Mouse (Mus musculus): ENCODE results near the gene Prtg. TPM values are rescaled to one million over a fixed set of nuclear protein-coding genes. Genes with fewer than 3 reads are reported as not detected.

Prtg gene
- polyA plus RNA-seq, 1 experiment, result not detected

- TF ChIP-seq POLR2A (IDR thresholded peaks at IDR 0.05; ENCODE audit: borderline replicate concordance, low read depth, low read length) (no peak), CTCF (IDR thresholded peaks at IDR 0.05; ENCODE audit: low read depth, low read length) (no peak)
- H3K4me1 ChIP-seq (ENCODE audit: control insufficient read depth, insufficient read depth, low read length), result no peaks in the 10 kb centered on the region; the same call in 1 of the 2 replicates
- no peak overlapping the region for H3K27ac ChIP-seq (ENCODE audit: insufficient read depth, low read depth, low read length)
- H3K4me3 ChIP-seq (ENCODE audit: insufficient read depth, low read length), result no peak overlapping the region
Measured at GRCm38 (mm10) chr9:72782121-72782520, 24.6 kb upstream of the Prtg start.

GRCm38 (mm10) chr9:72787732-72788131 is 18.9 kb upstream of the Prtg start:
- peaks cover 27% of the 10 kb centered on the region for H3K4me1 ChIP-seq (ENCODE audit: control insufficient read depth, insufficient read depth, low read length)

GRCm38 (mm10) chr9:72790530-72791212 is 16.0 kb upstream of the Prtg start:
- Histone ChIP-seq H3K4me3 (ENCODE audit: insufficient read depth, low read length) (no peak overlapping the region), H3K27ac (ENCODE audit: insufficient read depth, low read depth, low read length) (no peak overlapping the region), H3K4me1 (ENCODE audit: control insufficient read depth, insufficient read depth, low read length) (peaks cover 30% of the 10 kb centered on the region)
- no peak for TF ChIP-seq CTCF (IDR thresholded peaks at IDR 0.05; ENCODE audit: low read depth, low read length)

More at GRCm38 (mm10) chr9:72787732-72788131, 18.9 kb upstream of the Prtg start:
- no peak for TF ChIP-seq POLR2A (IDR thresholded peaks at IDR 0.05; ENCODE audit: borderline replicate concordance, low read depth, low read length)
- TF ChIP-seq CTCF (IDR thresholded peaks at IDR 0.05; ENCODE audit: low read depth, low read length), result no peak
- Histone ChIP-seq H3K4me3 (ENCODE audit: insufficient read depth, low read length) (no peak overlapping the region), H3K27ac (ENCODE audit: insufficient read depth, low read depth, low read length) (no peak overlapping the region)

GRCm38 (mm10) chr9:72791213-72791582 is 15.5 kb upstream of the Prtg start:
- Histone ChIP-seq H3K4me3 (ENCODE audit: insufficient read depth, low read length) (no peak overlapping the region), H3K4me1 (ENCODE audit: control insufficient read depth, insufficient read depth, low read length) (peaks cover 35% of the 10 kb centered on the region), H3K27ac (ENCODE audit: insufficient read depth, low read depth, low read length) (peak overlapping the region; percentile 53)
- TF ChIP-seq CTCF (IDR thresholded peaks at IDR 0.05; ENCODE audit: low read depth, low read length), result no peak
- no peak for TF ChIP-seq POLR2A (IDR thresholded peaks at IDR 0.05; ENCODE audit: borderline replicate concordance, low read depth, low read length)

GRCm38 (mm10) chr9:72791681-72792080 is 15.0 kb upstream of the Prtg start:
- peak overlapping the region; percentile 69 for H3K27ac ChIP-seq (ENCODE audit: insufficient read depth, low read depth, low read length)
- peak overlapping the region; percentile 5; the same call in 1 of the 2 replicates for H3K4me3 ChIP-seq (ENCODE audit: insufficient read depth, low read length)

GRCm38 (mm10) chr9:72795243-72795642 is 11.4 kb upstream of the Prtg start:
- Histone ChIP-seq H3K27ac (ENCODE audit: insufficient read depth, low read depth, low read length) (no peak overlapping the region), H3K4me1 (ENCODE audit: control insufficient read depth, insufficient read depth, low read length) (peaks cover 35% of the 10 kb centered on the region), H3K4me3 (ENCODE audit: insufficient read depth, low read length) (no peak overlapping the region)
- TF ChIP-seq CTCF (IDR thresholded peaks at IDR 0.05; ENCODE audit: low read depth, low read length) (no peak), POLR2A (IDR thresholded peaks at IDR 0.05; ENCODE audit: borderline replicate concordance, low read depth, low read length) (no peak)

More at GRCm38 (mm10) chr9:72791681-72792080, 15.0 kb upstream of the Prtg start:
- TF ChIP-seq CTCF (IDR thresholded peaks at IDR 0.05; ENCODE audit: low read depth, low read length) (no peak), POLR2A (IDR thresholded peaks at IDR 0.05; ENCODE audit: borderline replicate concordance, low read depth, low read length) (no peak)
- H3K4me1 ChIP-seq (ENCODE audit: control insufficient read depth, insufficient read depth, low read length), result peaks cover 38% of the 10 kb centered on the region

GRCm38 (mm10) chr9:72797136-72797621 is 9.5 kb upstream of the Prtg start:
- Histone ChIP-seq H3K4me1 (ENCODE audit: control insufficient read depth, insufficient read depth, low read length) (peaks cover 20% of the 10 kb centered on the region), H3K4me3 (ENCODE audit: insufficient read depth, low read length) (peak overlapping the region; percentile 41), H3K27ac (ENCODE audit: insufficient read depth, low read depth, low read length) (peak overlapping the region; percentile 51)
- no peak for TF ChIP-seq CTCF (IDR thresholded peaks at IDR 0.05; ENCODE audit: low read depth, low read length)
- TF ChIP-seq POLR2A (IDR thresholded peaks at IDR 0.05; ENCODE audit: borderline replicate concordance, low read depth, low read length), result no peak

GRCm38 (mm10) chr9:72803280-72803679 is 3.4 kb upstream of the Prtg start:
- TF ChIP-seq CTCF (IDR thresholded peaks at IDR 0.05; ENCODE audit: low read depth, low read length), result no peak
- no peak for TF ChIP-seq POLR2A (IDR thresholded peaks at IDR 0.05; ENCODE audit: borderline replicate concordance, low read depth, low read length)
- H3K4me1 ChIP-seq (ENCODE audit: control insufficient read depth, insufficient read depth, low read length), result no peaks in the 10 kb centered on the region; the same call in 1 of the 2 replicates
- no peak overlapping the region for H3K27ac ChIP-seq (ENCODE audit: insufficient read depth, low read depth, low read length)
- H3K4me3 ChIP-seq (ENCODE audit: insufficient read depth, low read length), result no peak overlapping the region

GRCm38 (mm10) chr9:72806146-72806545 is 528 bp upstream of the Prtg start:
- H3K27ac ChIP-seq (ENCODE audit: insufficient read depth, low read depth, low read length), result no peak overlapping the region

GRCm38 (mm10) chr9:72807420-72808005 is 839 bp downstream of the Prtg start:
- TF ChIP-seq CTCF (IDR thresholded peaks at IDR 0.05; ENCODE audit: low read depth, low read length) (no peak), POLR2A (IDR thresholded peaks at IDR 0.05; ENCODE audit: borderline replicate concordance, low read depth, low read length) (no peak)
- Histone ChIP-seq H3K4me1 (ENCODE audit: control insufficient read depth, insufficient read depth, low read length) (no peaks in the 10 kb centered on the region), H3K27ac (ENCODE audit: insufficient read depth, low read depth, low read length) (no peak overlapping the region), H3K4me3 (ENCODE audit: insufficient read depth, low read length) (peak overlapping the region; percentile 86)

More at GRCm38 (mm10) chr9:72806146-72806545, 528 bp upstream of the Prtg start:
- TF ChIP-seq POLR2A (IDR thresholded peaks at IDR 0.05; ENCODE audit: borderline replicate concordance, low read depth, low read length), result no peak
- no peak for TF ChIP-seq CTCF (IDR thresholded peaks at IDR 0.05; ENCODE audit: low read depth, low read length)
- Histone ChIP-seq H3K4me3 (ENCODE audit: insufficient read depth, low read length) (no peak overlapping the region), H3K4me1 (ENCODE audit: control insufficient read depth, insufficient read depth, low read length) (no peaks in the 10 kb centered on the region)
